Mouse (Mus musculus) liver, embryonic 12.5 days (tissue): ENCODE results near the gene Fzd5. TPM values are rescaled to one million over a fixed set of nuclear protein-coding genes. Genes with fewer than 3 reads are reported as not detected.

Experiments
- ATAC-seq: fragments of 200-750 bp; cut with Nextera tagmentation; 2 replicates; pipeline ENCODE4 v1.8.0; 2017; ENCODE audit warnings: moderate number of reproducible peaks, mild to moderate bottlenecking, moderate library complexity
- H3K27ac ChIP-seq: fragments of 300-500 bp; sonication (generic); 2 replicates; pipeline ENCODE4 v1.5.1; 2016; ENCODE audit warnings: mild to moderate bottlenecking
- H3K27me3 ChIP-seq: fragments of 300-500 bp; sonication (generic); replicated peaks from 2 replicates; pipeline ENCODE4 v1.6.1; 2016; ENCODE audit warnings: mild to moderate bottlenecking, moderate library complexity
- H3K36me3 ChIP-seq: fragments of 300-500 bp; sonication (generic); 2 replicates; pipeline ENCODE4 v1.6.1; 2016; ENCODE audit warnings: mild to moderate bottlenecking, moderate library complexity
- H3K4me1 ChIP-seq: fragments of 300-500 bp; sonication (generic); 2 replicates; pipeline ENCODE4 v1.6.1; 2016
- H3K4me2 ChIP-seq: fragments of 300-500 bp; sonication (generic); 2 replicates; pipeline ENCODE4 v1.6.1; 2016; ENCODE audit warnings: mild to moderate bottlenecking, moderate library complexity
- H3K4me3 ChIP-seq: fragments of 300-500 bp; sonication (generic); 2 replicates; pipeline ENCODE4 v1.5.1; 2016; ENCODE audit warnings: mild to moderate bottlenecking, moderate library complexity
- H3K9ac ChIP-seq: fragments of 300-500 bp; sonication (generic); 2 replicates; pipeline ENCODE4 v1.6.1; 2016; ENCODE audit warnings: mild to moderate bottlenecking, moderate library complexity
- H3K9me3 ChIP-seq: fragments of 300-500 bp; sonication (generic); replicated peaks from 2 replicates; pipeline ENCODE4 v1.6.1; 2016; ENCODE audit warnings: mild to moderate bottlenecking, moderate library complexity
- WGBS: fragments of 180-500 bp; shearing (Covaris S2); methylation state at CpG from one replicate; pipeline ENCODE4 v1.1.7; 2016; ENCODE audit not compliant: insufficient replicate concordance; 5-methylcytosine and 5-hydroxymethylcytosine counted together
- polyA plus RNA-seq: library from polyadenylated mRNA; unstranded; fragments of >200 nt; fragmentation: Nextera tagmentation; extraction: Ambion mirVana; gene quantifications from 2 replicates; pipeline ENCODE4 v1.2.1, GENCODE M21; 2016

The Fzd5 gene
- polyA plus RNA-seq, 1 experiment from 2014 or later, result 3.6 TPM

DNA sequence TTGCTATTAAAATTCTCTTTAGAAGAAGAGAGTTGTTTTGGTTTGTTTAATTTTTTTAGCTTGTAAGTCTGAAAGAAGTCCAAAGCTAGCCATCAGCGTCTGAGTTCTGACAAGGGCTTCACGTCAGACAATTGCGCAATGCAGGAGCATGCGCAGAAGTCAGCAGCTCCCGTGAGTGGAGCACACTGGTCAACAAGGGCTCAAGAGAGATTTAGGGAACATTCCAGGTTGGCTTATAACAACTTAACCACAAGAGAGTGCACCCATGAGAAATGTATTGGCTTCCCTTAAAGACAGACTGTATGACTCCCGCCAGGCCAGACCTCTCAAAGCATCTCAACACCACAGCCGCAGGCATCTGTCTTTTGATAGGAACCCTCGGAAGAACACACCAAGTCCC, 15.6 kb upstream of the Fzd5 start:
- no peak for ATAC-seq
- H3K4me2 ChIP-seq, result no peak overlapping the region
- H3K27ac ChIP-seq, result no peak overlapping the region
- peaks cover 23% of the 10 kb centered on the region for H3K4me1 ChIP-seq
- WGBS, result 62% methylated on average over 8 of the region's 8 CpGs
- no peak overlapping the region for H3K4me3 ChIP-seq
- no peak overlapping the region for H3K9ac ChIP-seq
- no peaks in the 10 kb centered on the region for H3K36me3 ChIP-seq
- no peaks in the 10 kb centered on the region for H3K9me3 ChIP-seq
- peaks cover 5% of the 10 kb centered on the region; the same call in 1 of the 2 replicates for H3K27me3 ChIP-seq

DNA sequence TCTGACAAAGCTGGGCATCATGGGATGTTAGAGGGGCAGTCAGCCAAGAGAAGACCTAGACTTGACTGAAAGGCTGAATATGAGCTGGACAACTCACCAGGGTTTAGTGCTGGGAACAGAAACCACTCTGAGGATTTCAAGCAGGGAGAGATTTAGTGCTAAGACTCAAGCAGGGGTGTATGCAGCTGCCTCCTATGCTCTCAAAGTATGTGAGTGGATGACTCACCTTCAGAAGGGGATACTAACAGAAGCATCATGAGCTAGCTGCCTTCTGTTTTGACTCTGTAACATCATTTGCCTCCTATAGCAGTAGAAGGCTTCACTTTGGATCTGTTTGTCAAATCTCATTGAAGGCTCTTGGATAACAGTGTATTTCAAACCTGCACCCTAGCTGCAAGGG, 7.1 kb upstream of the Fzd5 start:
- no peaks in the 10 kb centered on the region for H3K36me3 ChIP-seq
- peaks cover 3% of the 10 kb centered on the region; the same call in 1 of the 2 replicates for H3K4me1 ChIP-seq
- ATAC-seq, result no peak
- H3K27me3 ChIP-seq, result peaks cover 12% of the 10 kb centered on the region
- no peak overlapping the region for H3K27ac ChIP-seq
- no peak overlapping the region for H3K9ac ChIP-seq
- H3K4me3 ChIP-seq, result no peak overlapping the region
- no peak overlapping the region for H3K4me2 ChIP-seq
- H3K9me3 ChIP-seq, result no peaks in the 10 kb centered on the region

DNA sequence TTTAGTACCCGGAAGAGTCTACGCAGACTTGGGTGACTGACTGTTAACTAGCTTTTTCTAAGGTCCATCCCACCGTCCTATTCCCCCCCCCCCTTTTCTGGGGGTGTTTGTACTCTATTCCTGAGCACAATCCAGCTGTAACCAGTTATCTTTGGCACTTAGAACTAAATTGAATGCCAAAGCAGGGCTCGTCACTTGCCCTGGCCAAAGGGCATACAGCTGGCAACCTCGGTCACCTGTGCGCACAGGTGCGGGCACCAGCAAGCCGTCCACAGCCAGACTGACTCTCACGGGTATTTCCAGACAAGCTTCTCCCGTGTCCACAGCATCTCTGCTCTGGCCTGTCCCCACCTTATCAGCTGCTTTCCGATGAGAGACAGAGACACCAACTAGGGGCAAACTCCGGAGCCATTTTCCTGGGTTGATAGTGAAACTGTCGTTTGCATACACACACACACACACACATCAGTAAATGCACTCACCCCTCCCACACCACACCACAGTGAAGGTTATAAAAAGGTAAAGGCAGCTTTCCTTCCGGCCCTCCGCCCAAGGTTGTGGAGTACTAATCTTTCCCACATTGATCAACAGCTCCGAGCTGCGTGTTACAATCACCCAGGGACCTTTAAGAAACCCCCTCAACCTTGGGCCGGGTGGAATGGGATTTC, 5.3 kb upstream of the Fzd5 start:
- 77% methylated on average over 18 of the region's 18 CpGs for whole genome bisulfite sequencing
- ATAC-seq, result no peak
- Histone ChIP-seq H3K36me3 (no peaks in the 10 kb centered on the region), H3K4me2 (no peak overlapping the region), H3K27ac (no peak overlapping the region), H3K27me3 (peaks cover 5% of the 10 kb centered on the region), H3K9ac (no peak overlapping the region), H3K4me1 (peaks cover 19% of the 10 kb centered on the region), H3K9me3 (no peaks in the 10 kb centered on the region), H3K4me3 (no peak overlapping the region)

DNA sequence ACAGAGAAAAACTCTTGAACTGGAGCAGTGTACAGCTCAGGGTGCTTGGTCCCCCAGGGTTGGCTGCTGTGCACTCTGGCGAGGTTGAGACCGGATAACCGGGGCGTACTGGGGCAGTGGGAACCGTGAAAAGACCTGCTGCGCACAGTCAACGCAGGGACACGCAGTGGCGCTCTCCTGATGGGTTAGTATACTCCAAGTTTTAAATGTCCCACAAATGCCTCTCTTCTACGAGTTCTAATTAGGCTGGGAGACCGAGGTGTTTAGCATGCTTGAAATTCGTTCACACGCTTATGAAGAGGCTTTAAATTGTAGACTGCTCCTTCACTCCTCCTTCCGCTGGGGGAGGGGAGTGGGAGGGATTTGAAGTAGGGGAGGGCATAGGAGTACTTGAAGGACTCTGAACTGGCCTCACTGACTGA, 1.1 kb upstream of the Fzd5 start:
- Histone ChIP-seq H3K9ac (peak overlapping the region; percentile 91), H3K4me2 (peak overlapping the region; percentile 96), H3K36me3 (peaks cover 17% of the 10 kb centered on the region), H3K27ac (peak overlapping the region; percentile 84), H3K4me3 (peak overlapping the region; percentile 87), H3K9me3 (no peaks in the 10 kb centered on the region), H3K27me3 (peaks cover 8% of the 10 kb centered on the region), H3K4me1 (peaks cover 51% of the 10 kb centered on the region)
- no peak for ATAC-seq
- WGBS, result under 1% methylated on average over 14 of the region's 14 CpGs

DNA sequence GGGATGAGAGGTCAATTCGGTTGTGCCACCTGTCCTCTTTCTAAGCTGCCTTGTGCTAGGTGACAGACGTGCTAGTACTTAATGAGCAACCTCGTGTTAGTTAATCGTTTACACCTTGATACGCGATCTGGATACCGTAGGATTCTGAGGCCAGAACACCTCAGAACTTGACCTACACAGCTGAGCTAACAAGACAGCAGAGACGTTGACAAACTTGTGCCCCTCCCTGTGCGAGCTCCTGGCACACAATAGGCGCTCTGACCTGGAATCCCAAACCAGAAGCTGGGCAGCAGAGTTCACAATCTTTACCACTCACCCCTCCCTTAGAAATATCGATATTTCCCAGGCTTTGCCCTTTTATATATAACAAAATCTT, 617 bp upstream of the Fzd5 start:
- ATAC-seq, result peak; percentile 28
- Histone ChIP-seq H3K4me3 (peak overlapping the region; percentile 87), H3K36me3 (peaks cover 18% of the 10 kb centered on the region), H3K9me3 (no peaks in the 10 kb centered on the region), H3K27me3 (peaks cover 8% of the 10 kb centered on the region), H3K4me2 (peak overlapping the region; percentile 96), H3K4me1 (peaks cover 56% of the 10 kb centered on the region), H3K27ac (peak overlapping the region; percentile 84), H3K9ac (peak overlapping the region; percentile 91)
- WGBS, result under 1% methylated on average over 11 of the region's 11 CpGs

DNA sequence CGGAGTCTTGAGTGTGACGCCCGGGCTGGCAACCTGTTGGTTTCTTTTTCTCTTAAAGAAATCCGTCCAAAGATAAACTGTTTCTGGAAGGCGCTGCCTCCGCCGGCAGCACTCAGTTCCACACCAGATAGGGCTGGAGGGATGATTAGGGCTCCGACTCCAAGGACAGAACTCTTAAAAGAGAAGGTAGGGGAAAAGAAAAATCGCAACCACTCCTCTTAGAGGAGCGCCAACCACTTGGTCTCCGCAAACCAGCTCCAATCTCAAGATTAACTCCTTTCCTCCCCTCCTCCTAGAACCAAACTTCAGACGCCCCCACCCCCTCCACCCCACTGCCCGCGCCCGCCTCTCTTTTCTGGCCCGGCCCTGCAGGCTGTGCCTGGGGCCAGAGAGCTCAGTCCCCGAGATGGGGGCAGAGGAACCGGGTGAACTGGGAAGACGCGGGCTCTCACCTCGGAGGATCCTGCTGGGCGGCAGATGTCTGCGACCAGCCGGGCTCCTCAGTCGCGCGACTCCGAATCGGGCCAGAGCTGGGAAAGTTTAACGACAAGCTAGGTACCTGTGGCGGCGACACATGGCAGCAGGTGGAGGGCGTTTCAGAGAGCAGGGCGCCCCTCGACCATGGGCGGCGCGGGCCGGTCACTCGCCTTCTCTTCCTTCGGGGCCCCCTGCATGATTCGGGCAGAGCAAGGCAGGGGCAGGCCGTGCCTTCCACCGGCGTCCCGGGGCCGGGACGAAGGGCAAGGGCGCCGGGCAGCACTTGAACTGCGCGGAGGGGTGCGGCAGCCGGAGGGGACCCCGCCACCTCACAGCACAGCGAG, 660 bp downstream of the Fzd5 start:
- Histone ChIP-seq H3K9me3 (no peaks in the 10 kb centered on the region), H3K27me3 (peaks cover 8% of the 10 kb centered on the region), H3K4me1 (peaks cover 69% of the 10 kb centered on the region), H3K9ac (peak overlapping the region; percentile 91), H3K27ac (peak overlapping the region; percentile 84), H3K36me3 (peaks cover 28% of the 10 kb centered on the region), H3K4me2 (peak overlapping the region; percentile 96), H3K4me3 (peak overlapping the region; percentile 87)
- no peak for ATAC-seq
- under 1% methylated on average over 53 of the region's 56 CpGs for WGBS

DNA sequence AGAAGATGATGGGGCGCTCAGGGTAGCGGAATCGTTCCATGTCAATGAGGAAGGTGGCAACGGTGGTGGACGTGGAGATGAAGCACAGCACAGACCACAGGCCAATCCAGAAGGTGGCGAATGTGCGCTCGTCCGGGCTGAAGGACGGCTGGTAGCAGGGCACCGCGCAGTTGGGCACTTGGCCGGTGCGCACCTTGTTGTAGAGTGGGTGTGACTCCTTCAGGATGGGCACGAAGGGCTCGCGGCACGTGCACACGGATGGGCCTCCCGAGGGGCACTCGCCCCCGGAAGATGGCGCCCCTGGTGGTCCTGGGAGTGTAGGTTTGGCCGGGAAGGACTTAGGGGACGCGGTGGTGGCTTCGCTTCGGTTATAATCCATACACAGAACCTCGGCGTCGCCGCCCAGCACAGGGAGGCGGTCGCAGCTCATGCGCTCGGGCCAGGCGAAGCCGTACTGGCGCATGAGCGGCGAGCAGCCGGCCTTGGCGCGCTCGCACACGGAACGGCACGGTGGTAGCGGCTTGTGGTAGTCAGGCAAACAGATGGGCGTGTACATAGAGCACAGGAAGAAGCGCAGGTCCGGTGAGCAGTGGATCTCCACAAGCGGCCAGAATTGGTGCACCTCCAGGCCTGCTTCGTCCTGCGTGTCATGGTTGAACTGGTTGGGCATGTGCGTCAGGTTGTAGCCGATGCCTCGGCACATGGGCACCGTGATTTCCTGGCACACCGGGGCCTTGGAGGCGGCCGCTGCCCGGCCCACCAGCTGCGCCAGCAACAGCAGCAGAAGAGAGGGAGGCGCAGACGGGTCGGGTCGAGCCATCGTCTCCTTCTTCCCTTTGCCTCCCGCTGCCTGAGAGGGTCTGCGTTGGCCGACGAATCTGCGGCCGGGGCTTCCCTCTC, 1.5 kb downstream of the Fzd5 start:
- peak overlapping the region; percentile 96 for H3K4me2 ChIP-seq
- H3K4me1 ChIP-seq, result peaks cover 78% of the 10 kb centered on the region
- no peaks in the 10 kb centered on the region for H3K9me3 ChIP-seq
- peak overlapping the region; percentile 91 for H3K9ac ChIP-seq
- WGBS, result 8% methylated on average over 75 of the region's 75 CpGs
- H3K27me3 ChIP-seq, result peaks cover 8% of the 10 kb centered on the region
- H3K4me3 ChIP-seq, result peak overlapping the region; percentile 87
- no peak; the same call in 1 of the 2 replicates for ATAC-seq
- peak overlapping the region; percentile 84 for H3K27ac ChIP-seq
- H3K36me3 ChIP-seq, result peaks cover 36% of the 10 kb centered on the region

DNA sequence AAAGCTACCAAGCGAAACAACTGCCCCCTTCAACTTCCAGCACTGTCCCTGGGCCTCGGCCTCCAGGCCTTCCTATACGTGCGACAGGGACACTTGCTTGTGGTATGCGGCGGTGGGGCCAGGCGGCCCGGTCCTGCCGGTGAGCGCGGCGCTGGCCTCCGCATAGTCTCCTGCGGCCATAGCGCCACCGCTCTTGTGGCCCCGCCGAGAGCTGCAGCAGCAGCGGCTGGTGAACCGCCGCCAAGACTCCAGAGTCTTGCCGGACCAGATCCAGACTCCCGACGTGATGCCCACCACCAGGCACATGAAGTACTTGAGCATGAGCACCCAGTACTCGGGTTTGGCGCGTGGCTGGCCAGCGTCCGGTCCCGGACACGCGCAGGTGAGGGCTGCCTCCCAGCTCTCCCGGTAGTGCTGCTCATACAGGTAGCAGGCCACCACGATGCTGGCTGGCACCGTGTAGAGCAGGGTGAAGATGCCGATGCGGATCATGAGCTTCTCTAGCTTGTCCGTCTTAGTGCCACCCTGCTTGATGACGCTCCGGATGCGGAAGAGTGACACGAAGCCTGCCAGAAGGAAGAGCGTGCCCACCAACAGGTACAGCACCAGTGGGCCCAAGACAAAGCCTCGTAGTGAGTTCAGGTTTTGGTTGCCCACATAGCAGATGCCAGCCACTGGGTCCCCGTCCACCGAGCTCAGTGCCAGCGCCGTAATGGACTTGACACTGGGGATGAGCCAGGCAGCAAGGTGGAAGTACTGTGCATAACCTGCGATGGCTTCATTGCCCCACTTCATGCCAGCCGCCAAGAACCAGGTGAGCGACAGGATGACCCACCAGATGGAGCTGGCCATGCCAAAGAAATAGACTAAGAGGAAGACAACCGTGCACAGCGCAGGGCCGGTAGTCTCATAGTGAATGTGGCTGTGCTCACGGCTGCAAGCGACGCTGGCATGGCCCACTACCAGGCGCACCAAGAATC, 2.5 kb downstream of the Fzd5 start:
- WGBS, result 39% methylated on average over 58 of the region's 58 CpGs
- H3K4me2 ChIP-seq, result peak overlapping the region; percentile 96
- H3K4me3 ChIP-seq, result peak overlapping the region; percentile 87
- ATAC-seq, result no peak
- peaks cover 45% of the 10 kb centered on the region for H3K36me3 ChIP-seq
- H3K9me3 ChIP-seq, result no peaks in the 10 kb centered on the region
- peak overlapping the region; percentile 91 for H3K9ac ChIP-seq
- peaks cover 8% of the 10 kb centered on the region for H3K27me3 ChIP-seq
- H3K4me1 ChIP-seq, result peaks cover 78% of the 10 kb centered on the region
- peak overlapping the region; percentile 95 for H3K27ac ChIP-seq

DNA sequence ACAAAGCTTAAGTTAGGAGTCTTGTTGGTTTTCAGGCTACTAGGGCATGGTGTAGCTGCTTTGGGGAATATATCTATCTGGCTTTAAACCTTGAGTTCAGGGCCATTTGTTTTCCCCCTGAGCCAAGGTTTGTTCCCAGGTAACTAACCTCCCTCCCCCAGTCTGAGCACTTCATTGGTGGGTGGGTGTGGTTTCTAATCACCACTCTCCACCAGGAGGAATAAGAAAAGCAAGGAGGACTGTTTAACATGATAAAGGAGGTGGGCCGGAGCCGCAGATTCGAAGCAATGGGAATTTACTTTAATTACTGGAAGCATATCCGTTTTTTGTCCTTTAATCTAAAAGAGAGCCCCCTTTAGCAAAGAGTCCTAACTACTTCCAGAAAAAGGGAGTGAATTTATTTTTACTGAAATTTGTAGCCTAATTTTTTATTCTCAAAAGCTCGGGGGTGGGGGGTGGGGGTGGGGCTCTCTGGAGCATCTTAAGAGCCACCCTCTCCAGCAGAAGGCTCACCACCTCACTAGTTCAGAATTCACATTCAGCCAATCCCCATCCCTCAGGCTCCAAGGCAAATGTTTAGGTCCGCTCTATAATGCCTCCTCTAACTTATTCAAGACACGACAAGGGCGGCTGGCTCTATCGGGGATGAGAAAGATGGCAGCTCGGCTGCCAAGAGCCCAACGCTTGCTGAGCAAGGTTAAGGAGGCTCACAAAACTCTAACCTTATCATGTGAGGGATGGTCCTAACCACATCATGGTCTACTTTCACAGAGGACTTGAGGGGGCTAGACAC, 3.9 kb downstream of the Fzd5 start:
- Histone ChIP-seq H3K27ac (peak overlapping the region; percentile 95), H3K9ac (peak overlapping the region; percentile 91), H3K36me3 (peaks cover 57% of the 10 kb centered on the region), H3K27me3 (peaks cover 8% of the 10 kb centered on the region), H3K4me2 (peak overlapping the region; percentile 96), H3K9me3 (no peaks in the 10 kb centered on the region), H3K4me3 (peak overlapping the region; percentile 87), H3K4me1 (peaks cover 65% of the 10 kb centered on the region)
- peak; percentile 46 for ATAC-seq
- 28% methylated on average over 11 of the region's 11 CpGs for WGBS

DNA sequence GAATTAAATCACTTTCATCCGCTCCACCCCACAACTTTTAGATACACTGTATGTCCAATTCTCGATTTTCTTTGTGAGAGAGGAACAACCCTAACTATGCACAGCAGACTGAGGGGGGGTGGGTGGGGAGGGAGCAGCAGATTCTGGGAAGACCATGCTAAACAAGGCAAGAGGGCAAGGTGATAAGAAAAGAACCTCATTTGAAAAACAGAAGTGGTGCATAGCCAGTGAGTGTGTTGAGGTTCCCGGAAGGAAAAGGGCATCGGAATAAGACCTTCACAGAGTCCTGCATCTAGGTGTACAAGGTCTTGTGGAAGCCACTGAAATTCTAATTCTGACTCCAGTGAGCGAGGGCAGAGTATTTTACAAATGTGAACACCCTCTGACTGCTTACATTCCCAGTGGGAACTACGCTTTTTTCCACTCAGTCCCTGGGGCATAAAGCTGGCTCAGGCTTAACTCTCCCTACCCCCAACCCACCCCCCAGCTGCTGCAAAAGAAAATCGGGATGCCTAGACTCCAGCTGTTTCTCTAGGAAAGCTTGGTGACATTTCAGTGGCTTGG, 4.8 kb downstream of the Fzd5 start:
- H3K4me3 ChIP-seq, result peak overlapping the region; percentile 87
- H3K36me3 ChIP-seq, result peaks cover 66% of the 10 kb centered on the region
- peak overlapping the region; percentile 96 for H3K4me2 ChIP-seq
- no peak for ATAC-seq
- H3K9ac ChIP-seq, result peak overlapping the region; percentile 91
- H3K4me1 ChIP-seq, result peaks cover 58% of the 10 kb centered on the region
- no peaks in the 10 kb centered on the region for H3K9me3 ChIP-seq
- H3K27me3 ChIP-seq, result peaks cover 8% of the 10 kb centered on the region
- 45% methylated on average over 7 of the region's 7 CpGs for WGBS
- peak overlapping the region; percentile 95 for H3K27ac ChIP-seq
